Mouse (Mus musculus): Measurements from ENCODE around the gene Tcl1.
"Not testable (repeated sequence)": the region's sequence is repeated elsewhere in the genome, so short reads cannot be mapped to it uniquely, and the experiment has no call there.

Tcl1 gene

GRCm38 (mm10) chr12:105188980-105189379 lies 33.6 kb downstream of the Tcl1 start:
- DNase-seq (ENCODE audit: extremely low read depth, insufficient read length, low spot score) = not testable (repeated sequence)

- DNase-seq (ENCODE audit: extremely low read depth, insufficient read length, low spot score) = not testable (repeated sequence)
These were observed 41.5 kb downstream of the Tcl1 start for GRCm38 (mm10) chr12:105181040-105181644.

- DNase-seq (ENCODE audit: extremely low read depth, insufficient read length, low spot score) = not testable (repeated sequence)
These were observed 46.5 kb downstream of the Tcl1 start, which contains the start of gene Tcl1b5 for GRCm38 (mm10) chr12:105176044-105176443. Gene Tcl1b5, plus strand, starts transcription at chr12:105176344.

- not testable (repeated sequence) for DNase-seq (ENCODE audit: extremely low read depth, insufficient read length, low spot score)
These were observed 48.3 kb downstream of the Tcl1 start for GRCm38 (mm10) chr12:105174318-105174717.

- DNase-seq (ENCODE audit: extremely low read depth, insufficient read length, low spot score) = no peak
These were observed 49.2 kb downstream of the Tcl1 start for GRCm38 (mm10) chr12:105173366-105173765.

Measured in 3134 (cell line).